Mouse (Mus musculus): ENCODE measurements at regions not wholly inside any gene's neighbourhood (a gene's known extent, or its start where the extent isn't known, plus 50 kb on each side); places are given as distances from the start of the nearest gene placed in this dataset.
A peak's percentile ranks its signal among the peaks of the same experiment; 100 is the strongest.

- DNase-seq (ENCODE audit: low read depth, low spot score) = no peak
Measured at GRCm38 (mm10) chr13:79453227-79453626, 1253.7 kb upstream of the Nr2f1 start.

GRCm38 (mm10) chr13:79443113-79443512 is 1243.6 kb upstream of the Nr2f1 start:
- no peak for DNase-seq (ENCODE audit: low read depth, low spot score)

GRCm38 (mm10) chr13:79442701-79443100 is 1243.1 kb upstream of the Nr2f1 start:
- DNase-seq (ENCODE audit: low read depth, low spot score) = no peak

- DNase-seq (ENCODE audit: low read depth, low spot score) = no peak
Measured at GRCm38 (mm10) chr13:79431465-79431864, 1231.9 kb upstream of the Nr2f1 start.

GRCm38 (mm10) chr13:79430987-79431386 is 1231.4 kb upstream of the Nr2f1 start:
- no peak for DNase-seq (ENCODE audit: low read depth, low spot score)

GRCm38 (mm10) chr13:79430562-79430961 is 1231.0 kb upstream of the Nr2f1 start:
- DNase-seq (ENCODE audit: low read depth, low spot score) = no peak

- no peak for DNase-seq (ENCODE audit: low read depth, low spot score)
Measured at GRCm38 (mm10) chr13:79417841-79418240, 1218.3 kb upstream of the Nr2f1 start.

GRCm38 (mm10) chr13:79400082-79400481 is 1200.5 kb upstream of the Nr2f1 start:
- DNase-seq (ENCODE audit: low read depth, low spot score) = no peak

- no peak for DNase-seq (ENCODE audit: low read depth, low spot score)
Measured at GRCm38 (mm10) chr13:79393938-79394337, 1194.4 kb upstream of the Nr2f1 start.

- DNase-seq (ENCODE audit: low read depth, low spot score) = no peak
Measured at GRCm38 (mm10) chr13:79387928-79388327, 1188.4 kb upstream of the Nr2f1 start.

- DNase-seq (ENCODE audit: low read depth, low spot score) = no peak
Measured at GRCm38 (mm10) chr13:79341494-79341893, 1141.9 kb upstream of the Nr2f1 start.

- no peak for DNase-seq (ENCODE audit: low read depth, low spot score)
Measured at GRCm38 (mm10) chr13:79340459-79340858, 1140.9 kb upstream of the Nr2f1 start.

- DNase-seq (ENCODE audit: low read depth, low spot score) = no peak
Measured at GRCm38 (mm10) chr13:79339793-79340192, 1140.2 kb upstream of the Nr2f1 start.

GRCm38 (mm10) chr13:79320146-79320545 is 1120.6 kb upstream of the Nr2f1 start:
- DNase-seq (ENCODE audit: low read depth, low spot score) = no peak

GRCm38 (mm10) chr13:79309584-79310110 is 1110.1 kb upstream of the Nr2f1 start:
- no peak for DNase-seq (ENCODE audit: low read depth, low spot score)

GRCm38 (mm10) chr13:79297225-79297710 is 1097.7 kb upstream of the Nr2f1 start:
- no peak for DNase-seq (ENCODE audit: low read depth, low spot score)

- DNase-seq (ENCODE audit: low read depth, low spot score) = no peak
Measured at GRCm38 (mm10) chr13:79288022-79288421, 1088.5 kb upstream of the Nr2f1 start.

- DNase-seq (ENCODE audit: low read depth, low spot score) = no peak
Measured at GRCm38 (mm10) chr13:79286181-79286580, 1086.6 kb upstream of the Nr2f1 start.

- DNase-seq (ENCODE audit: low read depth, low spot score) = peak; percentile 22
Measured at GRCm38 (mm10) chr13:79285478-79285877, 1085.9 kb upstream of the Nr2f1 start.

GRCm38 (mm10) chr13:79277714-79278113 is 1078.2 kb upstream of the Nr2f1 start:
- no peak for DNase-seq (ENCODE audit: low read depth, low spot score)

GRCm38 (mm10) chr13:79277313-79277712 is 1077.8 kb upstream of the Nr2f1 start:
- DNase-seq (ENCODE audit: low read depth, low spot score) = no peak

GRCm38 (mm10) chr13:79255362-79255761 is 1055.8 kb upstream of the Nr2f1 start:
- no peak for DNase-seq (ENCODE audit: low read depth, low spot score)

GRCm38 (mm10) chr13:79252385-79252784 is 1052.8 kb upstream of the Nr2f1 start:
- no peak for DNase-seq (ENCODE audit: low read depth, low spot score)

GRCm38 (mm10) chr13:79251269-79251668 is 1051.7 kb upstream of the Nr2f1 start:
- no peak for DNase-seq (ENCODE audit: low read depth, low spot score)

Measured in brain, embryonic 18.5 days (tissue).